Mouse (Mus musculus): ENCODE results near the gene Myo10. TPM values are rescaled to one million over a fixed set of nuclear protein-coding genes. Genes with fewer than 3 reads are reported as not detected.

The Myo10 gene
- polyA plus RNA-seq, 1 experiment = 45.4 TPM

DNA sequence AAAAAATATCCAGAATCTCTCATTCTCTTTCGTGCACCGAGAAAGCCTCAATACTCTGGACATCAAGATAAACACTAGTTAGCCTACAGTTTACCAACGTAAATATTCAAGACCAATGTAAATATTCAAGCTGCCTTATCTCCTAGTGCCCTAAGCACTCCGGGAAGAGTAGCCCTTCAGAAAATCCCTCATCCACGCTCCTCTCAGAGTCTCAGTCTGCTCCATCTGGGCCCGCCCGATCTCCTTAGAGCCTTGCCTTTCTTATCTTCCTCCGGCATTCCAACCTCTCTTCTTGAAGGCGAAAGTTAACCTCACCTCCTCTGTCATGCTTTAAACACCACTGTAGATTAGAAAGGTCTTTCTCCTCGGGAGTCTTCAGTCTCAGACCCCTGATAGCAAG lies 13.1 kb upstream of the Myo10 start:
- no peak for DNase-seq
- TF ChIP-seq POLR2A (IDR thresholded peaks at IDR 0.05; ENCODE audit: low read depth, low read length) (no peak), CTCF (conservative IDR thresholded peaks at IDR 0.05; ENCODE audit: insufficient read depth, insufficient read length, low read depth, low read length) (no peak)
- Histone ChIP-seq H3K27me3 (replicated peaks; ENCODE audit: control insufficient read depth, insufficient read depth, low read length) (no peaks in the 10 kb centered on the region), H3K27ac (ENCODE audit: insufficient read depth, low read depth, low read length) (no peak overlapping the region), H3K4me3 (ENCODE audit: insufficient read depth, low read depth, low read length) (no peak overlapping the region), H3K4me1 (ENCODE audit: control insufficient read depth, insufficient read depth, low read length) (no peaks in the 10 kb centered on the region), H3K36me3 (ENCODE audit: control insufficient read depth, insufficient read depth, low read length) (no peaks in the 10 kb centered on the region)
- WGBS = 85% methylated on average over 10 of the region's 10 CpGs

DNA sequence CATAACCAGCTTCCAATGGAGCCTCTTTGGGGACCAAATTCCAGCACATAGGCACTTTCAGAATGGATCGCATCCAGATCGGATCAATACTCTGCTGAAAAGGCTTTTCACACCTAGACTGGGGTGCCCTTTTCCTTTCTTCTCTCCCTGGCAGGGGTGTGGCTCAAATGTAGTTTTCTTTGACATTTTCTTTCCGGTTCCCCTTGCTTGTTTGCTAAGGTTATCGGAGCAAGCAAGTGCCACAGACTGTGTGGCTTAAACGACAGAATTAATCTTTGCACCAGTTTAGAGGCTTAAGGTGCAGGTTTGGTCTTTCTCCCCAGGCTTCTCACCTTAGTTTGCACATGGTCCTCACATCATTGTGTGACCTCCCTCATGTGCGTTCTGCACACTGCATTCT lies 11.1 kb upstream of the Myo10 start:
- TF ChIP-seq CTCF (conservative IDR thresholded peaks at IDR 0.05; ENCODE audit: insufficient read depth, insufficient read length, low read depth, low read length) (no peak), POLR2A (IDR thresholded peaks at IDR 0.05; ENCODE audit: low read depth, low read length) (no peak)
- Histone ChIP-seq H3K36me3 (ENCODE audit: control insufficient read depth, insufficient read depth, low read length) (no peaks in the 10 kb centered on the region), H3K27ac (ENCODE audit: insufficient read depth, low read depth, low read length) (no peak overlapping the region), H3K4me3 (ENCODE audit: insufficient read depth, low read depth, low read length) (no peak overlapping the region), H3K4me1 (ENCODE audit: control insufficient read depth, insufficient read depth, low read length) (no peaks in the 10 kb centered on the region), H3K27me3 (replicated peaks; ENCODE audit: control insufficient read depth, insufficient read depth, low read length) (no peaks in the 10 kb centered on the region)
- DNase-seq = no peak
- WGBS = 80% methylated on average over 6 of the region's 6 CpGs

DNA sequence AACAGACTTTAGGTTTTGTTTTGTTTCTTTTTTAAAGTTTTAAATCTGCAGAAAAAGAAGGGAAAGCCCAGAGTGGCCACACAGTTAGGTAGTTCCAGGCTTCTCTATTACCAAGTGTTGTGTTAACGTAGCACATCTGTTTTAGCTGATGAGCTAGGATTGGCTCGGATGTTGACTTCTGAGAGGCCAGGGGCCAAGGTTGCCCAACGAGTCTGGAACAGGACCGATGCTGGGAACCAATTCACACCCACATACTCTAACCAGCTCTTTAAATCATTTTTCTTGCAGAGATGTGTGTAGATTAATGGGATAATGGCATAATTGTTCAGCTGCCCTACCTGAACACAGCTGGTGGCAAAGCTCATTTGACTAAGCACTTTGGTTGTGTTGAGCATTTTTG lies 1.8 kb upstream of the Myo10 start:
- H3K27me3 ChIP-seq (replicated peaks; ENCODE audit: control insufficient read depth, insufficient read depth, low read length) = no peaks in the 10 kb centered on the region
- H3K4me1 ChIP-seq (ENCODE audit: control insufficient read depth, insufficient read depth, low read length) = peaks cover 9% of the 10 kb centered on the region; the same call in 1 of the 2 replicates
- no peak for TF ChIP-seq CTCF (conservative IDR thresholded peaks at IDR 0.05; ENCODE audit: insufficient read depth, insufficient read length, low read depth, low read length)
- no peak for TF ChIP-seq POLR2A (IDR thresholded peaks at IDR 0.05; ENCODE audit: low read depth, low read length)
- WGBS = 91% methylated on average over 4 of the region's 4 CpGs
- H3K4me3 ChIP-seq (ENCODE audit: insufficient read depth, low read depth, low read length) = no peak overlapping the region
- no peak overlapping the region for H3K27ac ChIP-seq (ENCODE audit: insufficient read depth, low read depth, low read length)
- DNase-seq = no peak
- no peaks in the 10 kb centered on the region for H3K36me3 ChIP-seq (ENCODE audit: control insufficient read depth, insufficient read depth, low read length)

DNA sequence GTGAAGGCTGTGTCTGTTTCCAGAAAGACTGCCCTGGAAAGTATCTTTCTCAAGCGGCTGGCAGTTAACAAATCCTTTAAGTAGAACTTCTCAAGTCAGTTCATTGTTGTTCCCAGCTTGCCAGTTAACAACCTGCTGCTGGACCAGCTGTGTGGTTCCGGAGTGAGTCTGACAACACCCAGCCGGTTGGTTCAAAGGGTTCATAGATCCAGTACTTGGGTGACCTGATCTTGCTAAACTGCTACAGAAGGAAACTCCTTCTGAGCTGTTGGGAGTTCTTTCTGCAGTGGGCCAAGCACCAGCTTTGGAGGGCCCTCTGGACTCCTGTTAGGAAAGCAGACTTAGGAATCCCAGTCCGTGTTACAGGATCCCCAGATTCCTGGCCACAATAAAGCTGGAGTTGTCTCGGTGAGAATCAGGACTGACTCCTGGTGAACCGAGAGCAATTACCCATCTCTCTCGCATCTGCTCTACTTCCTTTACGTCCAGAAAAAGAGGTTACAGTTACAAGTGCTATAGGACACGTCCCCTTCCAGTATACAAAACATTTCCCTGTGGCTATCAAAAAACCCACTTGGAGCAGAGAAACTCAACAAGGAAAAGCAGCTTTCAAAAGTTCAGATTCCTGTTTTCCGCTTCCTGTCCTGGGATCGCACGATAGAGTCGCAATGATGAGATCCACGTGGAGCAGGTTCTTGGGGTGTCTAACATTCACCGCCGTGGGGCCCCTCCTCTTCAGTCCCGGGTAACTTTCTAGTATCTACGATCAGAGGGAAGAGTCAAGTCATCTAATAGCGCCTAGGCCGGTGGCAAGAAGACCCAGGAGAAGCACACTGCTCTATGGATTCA lies 750 bp upstream of the Myo10 start:
- H3K4me1 ChIP-seq (ENCODE audit: control insufficient read depth, insufficient read depth, low read length) = peaks cover 9% of the 10 kb centered on the region; the same call in 1 of the 2 replicates
- no peak overlapping the region for H3K27ac ChIP-seq (ENCODE audit: insufficient read depth, low read depth, low read length)
- no peak for DNase-seq
- no peaks in the 10 kb centered on the region for H3K36me3 ChIP-seq (ENCODE audit: control insufficient read depth, insufficient read depth, low read length)
- TF ChIP-seq POLR2A (IDR thresholded peaks at IDR 0.05; ENCODE audit: low read depth, low read length) = no peak
- no peak for TF ChIP-seq CTCF (conservative IDR thresholded peaks at IDR 0.05; ENCODE audit: insufficient read depth, insufficient read length, low read depth, low read length)
- H3K4me3 ChIP-seq (ENCODE audit: insufficient read depth, low read depth, low read length) = peak overlapping the region; percentile 48
- WGBS = 20% methylated on average over 20 of the region's 20 CpGs
- H3K27me3 ChIP-seq (replicated peaks; ENCODE audit: control insufficient read depth, insufficient read depth, low read length) = no peaks in the 10 kb centered on the region

DNA sequence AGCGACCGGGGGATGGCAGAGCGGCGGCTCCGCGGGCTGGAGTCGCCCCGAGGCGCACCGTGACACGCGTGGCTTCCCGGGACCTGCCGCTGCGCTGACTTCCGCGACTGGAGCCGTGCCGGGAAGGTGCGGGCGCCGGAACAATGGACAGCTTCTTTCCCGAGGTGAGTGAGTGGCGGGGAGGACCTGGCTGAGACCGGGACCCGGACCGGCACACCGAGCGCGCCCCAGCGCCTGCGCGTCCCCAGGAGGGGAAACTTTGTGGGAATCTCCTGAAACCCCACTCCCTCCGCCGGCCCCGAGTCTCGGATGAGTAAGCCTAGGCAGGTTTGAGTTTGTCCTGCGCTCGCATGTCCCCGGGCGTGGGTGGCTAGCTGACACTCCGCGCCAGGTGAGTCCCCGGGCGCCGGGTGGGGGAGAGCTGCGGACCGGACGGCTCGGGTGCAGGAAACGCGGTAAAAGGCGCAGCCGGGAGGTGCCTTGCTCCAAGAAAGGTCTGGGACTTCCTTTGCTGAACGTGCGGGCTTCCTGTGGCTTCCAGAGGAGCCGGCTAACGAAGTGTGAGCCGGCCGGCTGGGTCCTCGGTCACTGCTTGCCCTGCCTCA lies 644 bp downstream of the Myo10 start:
- peak overlapping the region; percentile 80 for H3K27ac ChIP-seq (ENCODE audit: insufficient read depth, low read depth, low read length)
- TF ChIP-seq CTCF (conservative IDR thresholded peaks at IDR 0.05; ENCODE audit: insufficient read depth, insufficient read length, low read depth, low read length) = no peak
- TF ChIP-seq POLR2A (IDR thresholded peaks at IDR 0.05; ENCODE audit: low read depth, low read length) = no peak
- H3K4me3 ChIP-seq (ENCODE audit: insufficient read depth, low read depth, low read length) = peak overlapping the region; percentile 67
- no peaks in the 10 kb centered on the region for H3K27me3 ChIP-seq (replicated peaks; ENCODE audit: control insufficient read depth, insufficient read depth, low read length)
- peak; percentile 75 for DNase-seq
- H3K4me1 ChIP-seq (ENCODE audit: control insufficient read depth, insufficient read depth, low read length) = peaks cover 9% of the 10 kb centered on the region; the same call in 1 of the 2 replicates
- WGBS = under 1% methylated on average over 61 of the region's 61 CpGs
- H3K36me3 ChIP-seq (ENCODE audit: control insufficient read depth, insufficient read depth, low read length) = no peaks in the 10 kb centered on the region

DNA sequence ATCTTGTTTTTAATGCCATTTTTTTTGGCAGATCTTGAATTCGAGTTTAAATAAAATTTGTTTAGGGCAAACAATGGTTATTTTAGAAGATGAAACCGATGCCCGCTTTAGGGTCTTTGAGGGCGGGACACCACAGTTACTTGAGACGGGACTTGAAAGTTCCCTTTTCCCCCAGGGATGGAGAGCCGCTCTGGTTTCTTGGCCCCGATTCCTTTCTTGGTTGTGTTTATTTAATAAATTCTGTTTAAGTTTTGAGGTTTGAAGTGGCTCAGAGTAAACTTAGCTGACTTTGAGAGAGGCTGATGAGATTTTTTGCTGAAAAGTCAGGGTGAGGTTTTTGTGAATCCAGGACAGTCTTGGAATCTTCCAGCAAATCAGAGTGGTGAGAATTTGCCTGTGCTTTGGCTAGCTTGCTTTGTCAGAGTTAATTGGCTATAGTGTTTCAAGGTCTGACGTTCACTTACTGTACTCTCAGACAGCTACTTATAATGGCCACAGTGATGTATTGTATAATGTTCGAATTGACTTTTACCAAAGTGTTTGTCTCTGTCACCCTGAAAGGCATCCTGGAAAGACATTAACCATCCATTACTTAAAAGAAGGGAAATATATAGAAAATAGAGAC lies 1.3 kb downstream of the Myo10 start:
- peak overlapping the region; percentile 67 for H3K4me3 ChIP-seq (ENCODE audit: insufficient read depth, low read depth, low read length)
- WGBS = 3% methylated on average over 9 of the region's 9 CpGs
- no peaks in the 10 kb centered on the region for H3K27me3 ChIP-seq (replicated peaks; ENCODE audit: control insufficient read depth, insufficient read depth, low read length)
- H3K36me3 ChIP-seq (ENCODE audit: control insufficient read depth, insufficient read depth, low read length) = no peaks in the 10 kb centered on the region
- peaks cover 9% of the 10 kb centered on the region; the same call in 1 of the 2 replicates for H3K4me1 ChIP-seq (ENCODE audit: control insufficient read depth, insufficient read depth, low read length)
- peak; percentile 31 for DNase-seq
- TF ChIP-seq POLR2A (IDR thresholded peaks at IDR 0.05; ENCODE audit: low read depth, low read length) = no peak
- no peak for TF ChIP-seq CTCF (conservative IDR thresholded peaks at IDR 0.05; ENCODE audit: insufficient read depth, insufficient read length, low read depth, low read length)
- peak overlapping the region; percentile 80 for H3K27ac ChIP-seq (ENCODE audit: insufficient read depth, low read depth, low read length)

DNA sequence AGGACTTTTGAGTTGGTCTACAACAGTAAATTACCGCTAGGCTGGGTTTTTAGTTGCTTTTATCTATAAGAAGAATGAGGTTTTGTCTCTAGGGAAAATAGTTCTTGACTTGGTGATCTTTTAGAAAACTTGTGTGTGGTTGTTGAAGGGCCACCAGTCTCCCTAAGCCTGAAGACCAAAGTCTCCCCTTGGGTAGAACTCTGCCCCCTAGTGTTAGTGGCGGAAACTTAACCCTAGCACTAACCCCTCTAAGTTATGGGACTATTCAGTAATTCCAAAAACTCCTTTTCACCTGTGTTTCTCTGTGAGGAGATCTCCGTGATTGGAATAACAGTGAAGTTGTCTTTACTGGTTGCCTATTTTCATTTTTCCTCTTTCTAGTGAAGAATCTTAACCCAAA lies 1.9 kb downstream of the Myo10 start:
- H3K4me3 ChIP-seq (ENCODE audit: insufficient read depth, low read depth, low read length) = peak overlapping the region; percentile 67; the same call in 1 of the 2 replicates

More for the DNA sequence above, 1.9 kb downstream of the Myo10 start:
- Histone ChIP-seq H3K27me3 (replicated peaks; ENCODE audit: control insufficient read depth, insufficient read depth, low read length) (no peaks in the 10 kb centered on the region), H3K4me1 (ENCODE audit: control insufficient read depth, insufficient read depth, low read length) (peaks cover 9% of the 10 kb centered on the region; the same call in 1 of the 2 replicates), H3K36me3 (ENCODE audit: control insufficient read depth, insufficient read depth, low read length) (no peaks in the 10 kb centered on the region), H3K27ac (ENCODE audit: insufficient read depth, low read depth, low read length) (no peak overlapping the region)
- DNase-seq = peak; percentile 75
- TF ChIP-seq POLR2A (IDR thresholded peaks at IDR 0.05; ENCODE audit: low read depth, low read length) (no peak), CTCF (conservative IDR thresholded peaks at IDR 0.05; ENCODE audit: insufficient read depth, insufficient read length, low read depth, low read length) (peak; percentile 72)
- WGBS = 29% methylated on average over 3 of the region's 3 CpGs

Measured in kidney, adult 2 months (tissue).